Mouse (Mus musculus): ENCODE measurements around the gene Rcc1l.

The Rcc1l gene

GRCm38 (mm10) chr5:134170167-134170566 lies 6.4 kb downstream of the Rcc1l start:
- no peak for DNase-seq (ENCODE audit: low read depth)

DNA sequence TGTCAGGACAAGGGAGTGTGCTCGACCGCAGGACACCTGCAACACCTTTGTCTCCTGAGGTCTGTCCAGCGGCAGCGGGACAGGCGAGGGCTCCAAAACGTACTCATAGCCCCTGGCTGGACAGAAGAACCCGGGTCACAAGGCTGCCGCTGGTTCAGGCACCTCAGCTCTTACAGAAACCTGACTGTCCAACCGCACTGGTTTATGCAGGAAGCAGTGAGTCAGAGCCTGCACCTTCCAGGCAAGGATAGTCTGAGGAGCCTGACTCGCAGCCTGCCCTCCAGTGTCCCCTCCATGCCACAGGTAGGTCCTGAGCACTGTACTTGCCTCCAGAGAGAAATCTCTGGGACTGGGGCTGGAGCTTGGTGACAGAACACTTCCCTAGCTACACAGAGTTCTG lies 7.3 kb downstream of the Rcc1l start:
- no peak for DNase-seq (ENCODE audit: low read depth)

- no peak for DNase-seq (ENCODE audit: low read depth)
Observed at GRCm38 (mm10) chr5:134168033-134168432, 8.5 kb downstream of the Rcc1l start.

DNA sequence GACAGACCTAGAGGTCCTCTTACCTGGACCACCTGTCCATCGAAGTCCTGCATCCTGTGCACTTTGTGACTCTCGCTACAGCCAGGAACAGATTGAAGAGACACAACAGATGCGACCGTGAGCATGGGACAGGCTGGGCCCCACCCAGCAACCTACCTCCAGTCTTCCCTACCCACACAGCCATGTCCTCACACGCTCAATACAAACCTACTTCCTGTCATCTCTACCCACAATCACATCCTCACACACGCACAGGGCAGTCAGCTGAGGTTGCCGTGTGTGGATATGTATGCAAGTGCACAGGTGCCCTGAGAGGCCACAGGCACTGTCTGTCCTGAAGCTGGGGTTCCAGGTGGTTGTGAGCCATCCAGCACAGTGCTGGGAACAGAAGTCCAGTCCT lies 9.9 kb downstream of the Rcc1l start:
- DNase-seq (ENCODE audit: low read depth): no peak

GRCm38 (mm10) chr5:134164688-134165087 lies 11.9 kb downstream of the Rcc1l start:
- DNase-seq (ENCODE audit: low read depth): no peak

DNA sequence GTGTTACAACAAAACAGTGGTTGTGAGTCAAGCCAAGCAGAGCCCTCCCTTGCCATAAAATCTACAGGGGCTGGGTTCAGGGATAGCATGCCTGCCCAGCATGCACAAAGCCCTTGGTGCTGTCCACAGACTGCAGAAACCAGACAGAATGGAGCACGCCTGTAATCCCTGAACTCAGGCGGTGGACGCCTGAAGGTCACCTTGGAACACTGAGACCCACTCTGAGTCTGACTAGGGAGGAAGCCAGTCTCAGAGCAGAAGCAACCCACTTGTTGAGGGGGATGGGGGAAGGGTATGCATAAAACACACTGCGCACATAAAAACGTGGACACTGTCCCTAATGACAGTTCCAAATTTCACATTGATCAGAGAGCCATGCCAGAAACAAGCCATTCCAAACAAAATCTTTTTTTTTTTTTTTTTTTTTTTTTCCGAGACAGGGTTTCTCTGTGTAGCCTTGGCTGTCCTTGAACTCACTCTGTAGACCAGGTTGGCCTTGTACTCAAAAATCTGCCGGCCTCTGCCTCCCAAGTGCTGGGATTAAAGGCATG lies 20.6 kb downstream of the Rcc1l start:
- DNase-seq (ENCODE audit: low read depth): peak; percentile 58

DNA sequence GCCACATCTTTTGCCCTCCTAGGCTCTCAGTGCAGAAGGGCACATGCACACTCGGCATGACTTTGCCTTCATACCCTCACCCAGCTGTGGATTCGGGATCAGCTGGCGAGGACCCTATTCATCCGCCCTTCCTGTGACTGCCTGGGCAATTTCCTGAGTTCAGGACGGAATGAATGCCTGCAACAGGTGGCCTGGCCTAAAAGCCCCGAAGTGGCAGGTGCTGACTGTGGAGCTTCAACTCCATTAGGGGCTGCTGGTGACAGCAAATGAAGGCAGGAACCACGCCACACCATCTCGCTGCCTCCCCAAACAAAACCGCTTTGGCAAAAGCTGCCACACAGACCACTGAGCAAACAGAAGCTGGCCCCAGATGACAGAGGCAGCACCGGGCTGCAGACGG lies 24.7 kb downstream of the Rcc1l start:
- no peak for DNase-seq (ENCODE audit: low read depth)

DNA sequence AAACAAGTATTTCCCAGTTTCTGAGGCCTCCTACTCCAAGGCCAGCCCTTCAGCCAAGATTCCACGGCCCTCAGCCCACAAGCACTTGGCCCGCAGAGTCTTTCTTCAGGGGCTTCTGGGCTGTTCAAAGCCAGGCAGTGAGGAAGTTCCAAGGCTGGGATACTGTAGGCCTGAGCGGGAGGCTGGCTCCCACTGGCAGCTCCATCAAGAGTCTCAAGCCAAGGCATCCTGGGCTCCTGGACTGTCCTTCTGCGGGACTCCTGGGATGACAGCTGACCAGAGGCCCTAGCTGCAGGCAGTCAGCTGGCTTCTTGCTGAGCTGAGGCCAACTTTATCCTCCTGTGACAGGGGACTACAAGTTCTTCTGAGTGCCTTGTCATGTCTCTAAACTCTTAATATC lies 28.4 kb downstream of the Rcc1l start:
- DNase-seq (ENCODE audit: low read depth): peak; percentile 33

GRCm38 (mm10) chr5:134147194-134147753 lies 29.3 kb downstream of the Rcc1l start:
- peak; percentile 54 for DNase-seq (ENCODE audit: low read depth)

DNA sequence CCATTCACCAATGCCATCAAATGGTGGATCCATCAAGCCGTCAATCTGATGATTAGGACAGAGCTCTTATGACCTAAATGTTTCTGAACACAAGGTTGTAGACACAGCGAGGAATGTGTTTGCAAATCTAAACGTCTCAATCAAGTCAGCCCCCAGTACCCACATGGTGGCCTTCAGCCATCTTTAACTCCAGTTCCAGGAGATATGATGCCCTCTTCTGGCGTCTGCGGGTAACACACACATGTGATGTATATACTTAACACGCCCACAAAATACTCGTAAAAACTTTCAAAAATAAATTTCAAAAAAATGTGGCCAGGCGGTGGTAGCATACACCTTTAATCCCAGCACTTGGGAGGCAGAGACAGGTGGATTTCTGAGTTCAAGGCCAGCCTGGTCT lies 31.6 kb downstream of the Rcc1l start:
- no peak for DNase-seq (ENCODE audit: low read depth)

- no peak for DNase-seq (ENCODE audit: low read depth)
Observed at GRCm38 (mm10) chr5:134142381-134142780, 34.2 kb downstream of the Rcc1l start.

- DNase-seq (ENCODE audit: low read depth): no peak
Observed at GRCm38 (mm10) chr5:134141236-134141635, 35.3 kb downstream of the Rcc1l start.

GRCm38 (mm10) chr5:134139429-134139828 lies 37.1 kb downstream of the Rcc1l start:
- DNase-seq (ENCODE audit: low read depth): no peak

DNA sequence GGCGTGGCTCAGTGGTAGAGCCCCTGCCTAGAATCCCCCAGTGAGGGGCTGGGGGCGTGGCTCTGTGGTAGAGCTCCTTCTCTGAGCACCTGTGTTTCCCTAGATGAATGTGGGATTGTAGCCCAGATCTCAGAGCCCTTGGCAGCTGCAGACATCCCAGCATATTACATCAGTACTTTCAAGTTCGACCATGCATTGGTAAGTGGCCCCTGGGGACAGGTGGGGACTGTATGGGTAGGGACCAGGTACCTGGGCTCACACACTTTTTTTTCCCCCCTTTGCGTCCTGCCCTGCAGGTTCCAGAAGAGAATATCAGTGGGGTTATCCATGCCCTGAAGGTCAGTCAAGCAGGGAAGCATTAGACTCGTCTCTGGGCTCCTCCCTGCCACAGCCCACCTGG lies 38.6 kb downstream of the Rcc1l start:
- DNase-seq (ENCODE audit: low read depth): no peak

DNA sequence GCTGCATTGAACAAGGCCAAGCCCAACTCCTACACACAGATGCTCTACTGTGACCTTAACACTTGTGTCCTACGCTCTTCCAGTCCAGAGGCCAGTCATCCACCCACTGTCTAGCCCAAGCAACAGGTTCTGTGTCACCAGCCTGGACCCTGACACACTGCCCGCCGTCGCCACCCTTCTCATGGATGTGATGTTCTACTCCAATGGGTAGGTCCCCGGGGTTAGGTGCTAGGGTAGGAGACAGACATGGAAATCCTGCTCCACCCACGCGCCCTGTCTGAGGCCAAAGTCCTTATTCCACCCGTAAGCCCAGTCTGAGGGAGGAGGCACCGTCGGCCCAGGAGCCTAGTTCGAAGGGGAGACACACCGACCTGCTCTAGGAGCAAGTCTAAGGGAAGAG lies 40.6 kb downstream of the Rcc1l start:
- no peak for DNase-seq (ENCODE audit: low read depth)

DNA sequence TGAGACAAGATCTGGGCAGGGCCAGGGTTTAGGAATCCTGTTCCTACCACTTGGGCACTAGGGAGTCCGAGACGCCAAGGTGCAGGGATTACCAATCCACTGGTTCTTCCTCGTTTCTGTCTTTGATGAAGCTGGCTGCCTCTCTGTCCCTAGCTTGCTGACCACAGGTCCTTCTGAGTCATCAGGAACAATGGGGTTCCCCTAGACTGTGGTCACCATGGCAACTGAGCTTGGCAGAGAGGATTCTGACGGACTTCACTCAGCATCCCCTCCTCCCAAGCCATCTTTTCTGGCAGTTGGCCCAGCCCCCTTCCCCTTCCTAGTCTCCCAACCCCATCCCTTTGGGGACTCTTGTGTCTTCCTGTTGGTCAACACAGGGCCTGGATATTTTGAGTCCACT lies 45.0 kb downstream of the Rcc1l start:
- no peak for DNase-seq (ENCODE audit: low read depth)

DNA sequence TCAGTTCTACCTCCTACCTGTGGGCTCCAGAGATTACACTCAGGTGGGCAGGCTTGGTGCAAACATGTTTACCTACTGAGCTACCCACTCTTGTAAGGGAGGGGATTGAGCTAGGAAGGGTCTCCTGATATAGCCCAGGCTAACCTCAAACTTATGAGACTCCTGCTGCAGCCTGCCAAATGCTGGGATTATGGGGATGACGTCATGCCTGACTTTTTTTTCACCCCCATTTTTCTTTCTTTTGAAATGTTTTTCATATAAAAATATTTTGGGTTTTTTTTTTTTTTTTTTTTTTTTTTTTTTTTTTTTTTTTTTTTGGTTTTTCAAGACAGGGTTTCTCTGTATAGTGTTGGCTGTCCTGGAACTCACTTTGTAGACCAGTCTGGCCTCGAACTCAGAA lies 50.3 kb downstream of the Rcc1l start:
- DNase-seq (ENCODE audit: low read depth): no peak

DNA sequence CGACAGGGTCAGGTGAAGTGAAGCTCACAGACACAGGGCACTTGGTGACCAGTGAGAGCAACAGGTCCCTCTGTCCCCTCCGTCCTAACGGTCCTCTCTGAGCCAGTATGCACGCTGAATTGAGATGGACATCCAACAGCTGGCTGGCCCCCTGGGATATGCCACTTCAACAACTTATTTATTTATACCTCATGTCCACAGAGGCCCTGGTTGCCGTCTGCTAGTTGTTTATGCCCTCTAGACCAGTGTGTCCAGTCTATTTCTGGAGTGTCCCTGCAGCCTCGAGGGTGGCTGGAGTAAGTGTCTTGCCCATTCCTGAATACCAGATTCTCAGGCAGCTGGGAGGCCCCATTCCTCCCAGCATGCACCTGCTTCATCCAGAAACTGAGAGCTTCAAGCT lies 52.7 kb downstream of the Rcc1l start:
- no peak for DNase-seq (ENCODE audit: low read depth)

- no peak for DNase-seq (ENCODE audit: low read depth)
Observed at GRCm38 (mm10) chr5:134121893-134122259, 54.7 kb downstream of the Rcc1l start.

- DNase-seq (ENCODE audit: low read depth): no peak
Observed at GRCm38 (mm10) chr5:134121138-134121892, 55.3 kb downstream of the Rcc1l start.

- no peak for DNase-seq (ENCODE audit: low read depth)
Observed at GRCm38 (mm10) chr5:134120135-134120534, 56.4 kb downstream of the Rcc1l start.

DNA sequence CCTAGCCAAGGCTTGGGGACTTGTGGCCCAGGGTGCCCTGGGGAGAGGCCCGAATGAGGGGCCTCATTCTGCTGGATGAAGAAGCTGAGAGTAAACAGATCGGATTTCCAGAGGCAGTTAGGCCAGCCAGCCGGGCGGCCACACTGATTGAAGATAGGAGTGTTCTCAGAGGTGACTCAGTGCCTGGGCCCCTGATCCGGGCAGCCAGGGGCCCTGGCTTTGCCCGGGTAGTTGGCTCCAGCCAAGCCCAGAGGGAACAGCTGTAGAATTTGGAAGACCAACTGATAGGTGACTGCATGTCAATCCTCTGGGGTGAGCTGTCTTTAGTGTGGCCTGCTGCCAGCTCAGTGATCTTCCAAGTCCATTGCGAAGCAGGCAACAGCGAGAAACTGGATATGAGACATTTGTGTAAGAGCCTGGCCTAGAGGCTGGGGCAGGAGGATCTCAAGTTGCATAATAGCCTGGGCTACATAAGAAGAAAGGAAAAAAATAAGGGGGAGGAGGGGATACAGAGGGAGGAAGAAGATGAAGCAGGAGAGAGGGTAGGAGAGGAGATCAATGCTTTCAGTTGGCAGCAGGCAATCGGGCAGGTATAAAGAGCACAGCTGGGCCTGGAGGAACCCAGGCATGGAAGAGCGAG lies 57.0 kb downstream of the Rcc1l start:
- DNase-seq (ENCODE audit: low read depth): peak; percentile 12

DNA sequence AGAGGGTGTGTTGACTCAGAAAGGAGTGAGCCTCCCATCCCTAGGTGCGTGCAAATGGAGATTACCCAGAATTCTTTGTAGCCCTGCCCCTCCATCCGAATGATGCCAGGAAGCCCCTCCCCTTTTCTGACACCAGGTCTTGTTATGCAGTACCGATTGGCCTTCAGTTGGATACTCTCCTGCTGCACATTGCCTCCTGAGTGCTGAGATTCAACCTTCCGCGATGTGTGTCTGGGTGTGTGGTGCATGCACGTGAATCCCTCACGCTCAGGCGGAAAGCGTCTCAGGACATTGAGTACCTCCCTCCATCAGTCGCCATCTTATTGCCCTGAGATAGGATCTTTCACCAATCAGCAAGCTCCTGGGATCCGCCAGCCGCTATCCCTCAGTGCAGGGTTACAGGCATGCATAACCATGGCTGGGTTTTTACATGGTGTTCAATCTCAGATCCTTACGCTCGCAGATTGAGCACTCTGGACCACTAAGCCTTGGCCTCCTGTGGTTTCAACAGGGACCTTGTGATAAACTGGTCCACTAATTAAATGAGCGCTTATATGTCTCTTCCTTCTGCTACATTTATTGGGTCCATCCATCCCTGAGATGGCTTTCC lies 57.7 kb downstream of the Rcc1l start:
- no peak for DNase-seq (ENCODE audit: low read depth)
